10 mouse cellular contexts compared by ENCODE assay signal in the genomic region with DNA sequence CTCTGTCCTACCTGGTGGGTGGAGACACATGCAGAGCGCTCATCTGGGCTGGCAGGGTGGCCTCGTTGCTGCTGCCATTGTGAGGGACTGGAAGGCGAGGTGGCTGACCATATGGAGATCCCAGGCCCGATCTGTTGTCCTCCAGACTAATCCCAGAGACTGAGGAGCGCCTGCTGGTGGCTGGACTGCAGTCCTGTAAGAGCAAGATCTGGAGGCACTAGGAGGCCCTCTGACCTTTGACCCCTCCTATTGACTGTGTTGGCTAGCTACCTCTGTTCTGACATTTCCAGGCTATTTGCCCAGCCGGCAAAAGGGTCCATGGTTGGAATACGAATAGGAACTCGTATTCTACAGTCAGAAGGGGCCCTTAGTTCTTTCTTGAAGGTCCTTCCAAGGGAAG. TPM values are rescaled to one million over a fixed set of nuclear protein-coding genes. Genes with fewer than 3 reads are reported as not detected.
DNase-seq lines count a peak whose midpoint lies in the region; ATAC-seq and TF ChIP-seq lines count a peak whose summit lies in the region.
"Had no signal": no experiment of that assay in that cellular context is flagged by ENCODE, and none has a peak within 500 bp of the region (broad histone marks: within the 10 kb centered on the region; RNA-seq: fewer than 3 reads in every experiment).

No protein-coding gene starts in this region.

- TF ChIP-seq EP300 in stomach, postnatal 0 days (optimal IDR thresholded peaks at IDR 0.05): no peak

- ATAC-seq in neural tube, embryonic 15.5 days (ENCODE audit: low FRiP score): no peak
- no peak for ATAC-seq in embryonic facial prominence, embryonic 15.5 days (ENCODE audit: insufficient number of reproducible peaks, low FRiP score, low TSS enrichment, low read depth)
- no peak for ATAC-seq in stomach, postnatal 0 days (ENCODE audit: low FRiP score, low TSS enrichment)
- ATAC-seq in forebrain, embryonic 12.5 days (ENCODE audit: low FRiP score): no peak

- peak; percentile 43 for TF ChIP-seq CTCF in stomach, postnatal 0 days (IDR thresholded peaks at IDR 0.05; ENCODE audit: low read depth)

- DNase-seq in heart, postnatal 4 days: peak; percentile 5
- DNase-seq in heart, adult 8-10 months (ENCODE audit: low spot score): no peak
- peak; percentile 50 for DNase-seq in neural tube, embryonic 10.5 days (ENCODE audit: extremely low spot score, low spot score)
- peak; percentile 24 for DNase-seq in stomach, postnatal 0 days (ENCODE audit: low spot score)
- no peak for DNase-seq in ovary, postnatal 10 days (ENCODE audit: low spot score)

- H3K36me3 ChIP-seq in neural tube, embryonic 15.5 days: no peaks in the 10 kb centered on the region
- peaks cover 39% of the 10 kb centered on the region for H3K36me3 ChIP-seq in embryonic facial prominence, embryonic 15.5 days
- H3K36me3 ChIP-seq in stomach, postnatal 0 days (ENCODE audit: control insufficient read depth, insufficient read depth, low read length): no peaks in the 10 kb centered on the region; the same call in 1 of the 2 replicates
- H3K36me3 ChIP-seq in forebrain, embryonic 12.5 days (replicated peaks): no peaks in the 10 kb centered on the region

- H3K27me3 ChIP-seq in neural tube, embryonic 15.5 days (replicated peaks): no peaks in the 10 kb centered on the region
- no peaks in the 10 kb centered on the region for H3K27me3 ChIP-seq in embryonic facial prominence, embryonic 15.5 days
- no peaks in the 10 kb centered on the region for H3K27me3 ChIP-seq in stomach, postnatal 0 days (ENCODE audit: control insufficient read depth, insufficient read depth, low read length)
- H3K27me3 ChIP-seq in forebrain, embryonic 12.5 days: 0 out of 2 replicates have a peak, but pooled peaks cover 4% of the 10 kb centered on the region

- no peak overlapping the region for H3K4me2 ChIP-seq in neural tube, embryonic 15.5 days
- H3K4me2 ChIP-seq in embryonic facial prominence, embryonic 15.5 days (replicated peaks): no peak overlapping the region
- no peak overlapping the region for H3K4me2 ChIP-seq in stomach, postnatal 0 days (replicated peaks; ENCODE audit: low read depth)
- no peak overlapping the region for H3K4me2 ChIP-seq in forebrain, embryonic 12.5 days

- peaks cover 34% of the 10 kb centered on the region for H3K4me1 ChIP-seq in neural tube, embryonic 15.5 days
- H3K4me1 ChIP-seq in embryonic facial prominence, embryonic 15.5 days: peaks cover 48% of the 10 kb centered on the region
- peaks cover 4% of the 10 kb centered on the region; the same call in 1 of the 2 replicates for H3K4me1 ChIP-seq in stomach, postnatal 0 days (replicated peaks; ENCODE audit: control insufficient read depth, insufficient read depth)
- peaks cover 37% of the 10 kb centered on the region for H3K4me1 ChIP-seq in forebrain, embryonic 12.5 days

- no peaks in the 10 kb centered on the region for H3K9me3 ChIP-seq in neural tube, embryonic 15.5 days (replicated peaks)
- H3K9me3 ChIP-seq in embryonic facial prominence, embryonic 15.5 days (replicated peaks): no peaks in the 10 kb centered on the region
- no peaks in the 10 kb centered on the region for H3K9me3 ChIP-seq in stomach, postnatal 0 days (ENCODE audit: control insufficient read depth, low read length)
- no peaks in the 10 kb centered on the region for H3K9me3 ChIP-seq in forebrain, embryonic 12.5 days

- H3K9ac ChIP-seq in neural tube, embryonic 15.5 days (replicated peaks): no peak overlapping the region
- no peak overlapping the region for H3K9ac ChIP-seq in embryonic facial prominence, embryonic 15.5 days
- no peak overlapping the region for H3K9ac ChIP-seq in stomach, postnatal 0 days (ENCODE audit: low read length)
- H3K9ac ChIP-seq in forebrain, embryonic 12.5 days: no peak overlapping the region

- no peak overlapping the region; the same call in 1 of the 2 replicates for H3K27ac ChIP-seq in neural tube, embryonic 15.5 days (replicated peaks)
- H3K27ac ChIP-seq in embryonic facial prominence, embryonic 15.5 days (replicated peaks): 0 out of 2 replicates have a peak overlapping the region, but pooled peaks have one; percentile 74
- no peak overlapping the region for H3K27ac ChIP-seq in stomach, postnatal 0 days (replicated peaks)
- H3K27ac ChIP-seq in forebrain, embryonic 12.5 days: no peak overlapping the region
- H3K27ac ChIP-seq: left cerebral cortex, adult 2 months had no signal

- WGBS in neural tube, embryonic 15.5 days: 31% methylated on average over 8 of the region's 8 CpGs
- whole genome bisulfite sequencing in embryonic facial prominence, embryonic 15.5 days: 52% methylated on average over 8 of the region's 8 CpGs
- WGBS in stomach, postnatal 0 days: 57% methylated on average over 8 of the region's 8 CpGs
- WGBS in forebrain, embryonic 12.5 days: 26% methylated on average over 8 of the region's 8 CpGs

- H3K4me3 ChIP-seq in neural tube, embryonic 15.5 days (replicated peaks): no peak overlapping the region
- H3K4me3 ChIP-seq in embryonic facial prominence, embryonic 15.5 days (replicated peaks): no peak overlapping the region
- H3K4me3 ChIP-seq in stomach, postnatal 0 days (ENCODE audit: low read depth, low read length): no peak overlapping the region
- no peak overlapping the region for H3K4me3 ChIP-seq in forebrain, embryonic 12.5 days (replicated peaks)
- H3K4me3 ChIP-seq: left cerebral cortex, adult 2 months had no signal

RNA-seq across cellular contexts. Expression of a gene that starts 12.7 kb away (rescaled TPM):
- total RNA-seq in heart, postnatal 4 days (2021): 10 to 100 TPM; 25.4 to 26.8 TPM
- total RNA-seq in heart, adult 8-10 months (2022): 10 to 100 TPM; 29.1 to 39.9 (median 35.2) TPM
- polyA plus RNA-seq in neural tube, embryonic 15.5 days (2015; fragmentation: Nextera tagmentation; extraction: Ambion mirVana): 34.4 and 45.7 TPM in 2 replicates
- 168 and 169 TPM in 2 replicates for polyA plus RNA-seq in embryonic facial prominence, embryonic 15.5 days (2015; fragmentation: Nextera tagmentation; extraction: Ambion mirVana)
- 55.5 and 58.6 TPM in 2 replicates for polyA plus RNA-seq in stomach, postnatal 0 days (2015; fragmentation: Nextera tagmentation; extraction: Ambion mirVana)
- 38.2 and 43.8 TPM in 2 replicates for polyA plus RNA-seq in forebrain, embryonic 12.5 days (2016; fragmentation: Nextera tagmentation; extraction: Ambion mirVana)
- total RNA-seq: MEL had no signal

RNA-seq across cellular contexts. Expression of a gene that starts 28.2 kb away (rescaled TPM):
- total RNA-seq in heart, postnatal 4 days (2021): 1 to 10 TPM in 1 of 2 experiments, under 1 TPM in 1; 0.86 to 1.4 TPM
- 1 to 10 TPM; 4.8 to 7.1 (median 5.4) TPM for total RNA-seq in heart, adult 8-10 months (2022)
- polyA plus RNA-seq in neural tube, embryonic 15.5 days (2015; fragmentation: Nextera tagmentation; extraction: Ambion mirVana): 5.9 TPM in 2 replicates
- polyA plus RNA-seq in embryonic facial prominence, embryonic 15.5 days (2015; fragmentation: Nextera tagmentation; extraction: Ambion mirVana): 5.6 and 6.1 TPM in 2 replicates
- 2.1 and 2.5 TPM in 2 replicates for polyA plus RNA-seq in stomach, postnatal 0 days (2015; fragmentation: Nextera tagmentation; extraction: Ambion mirVana)
- polyA plus RNA-seq in forebrain, embryonic 12.5 days (2016; fragmentation: Nextera tagmentation; extraction: Ambion mirVana): 0.92 and 1.6 TPM in 2 replicates

RNA-seq across cellular contexts. Expression of a gene that starts 43.8 kb away (rescaled TPM):
- total RNA-seq in heart, postnatal 4 days (2021): 10 to 100 TPM; 24.6 to 28.1 TPM
- 10 to 100 TPM; 57.4 to 71.1 (median 64.1) TPM for total RNA-seq in heart, adult 8-10 months (2022)
- polyA plus RNA-seq in neural tube, embryonic 15.5 days (2015; fragmentation: Nextera tagmentation; extraction: Ambion mirVana): 16.7 and 18.5 TPM in 2 replicates
- 123 and 126 TPM in 2 replicates for polyA plus RNA-seq in embryonic facial prominence, embryonic 15.5 days (2015; fragmentation: Nextera tagmentation; extraction: Ambion mirVana)
- polyA plus RNA-seq in stomach, postnatal 0 days (2015; fragmentation: Nextera tagmentation; extraction: Ambion mirVana): 28.4 and 30.2 TPM in 2 replicates
- 10.5 and 12.7 TPM in 2 replicates for polyA plus RNA-seq in forebrain, embryonic 12.5 days (2016; fragmentation: Nextera tagmentation; extraction: Ambion mirVana)

Comparison
In these comparisons a context has a peak if more than half of its experiments do, and no peak if none do; other contexts are left out.
1. DNase-seq: peak in heart, postnatal 4 days (single experiment), neural tube, embryonic 10.5 days (single experiment) and stomach, postnatal 0 days (single experiment); none in heart, adult 8-10 months (single experiment) and ovary, postnatal 10 days (single experiment).